Mouse (Mus musculus): ENCODE measurements around the gene 6030452D12Rik. TPM values are rescaled to one million over a fixed set of nuclear protein-coding genes. Genes with fewer than 3 reads are reported as not detected.

The 6030452D12Rik gene
- not detected for total RNA-seq (2021)
- long read RNA-seq, experiment 1: 0 reads
- long read RNA-seq, experiment 2: 0 reads

- no peak for DNase-seq
Observed at GRCm38 (mm10) chr8:106500018-106500685, at the start of gene 6030452D12Rik. Gene 6030452D12Rik (plus strand): TSS chr8:106500522.

- DNase-seq: no peak
Observed at GRCm38 (mm10) chr8:106451301-106452085, 48.8 kb upstream of the 6030452D12Rik start.

GRCm38 (mm10) chr8:106452701-106453481 lies 47.4 kb upstream of the 6030452D12Rik start:
- no peak for DNase-seq

- DNase-seq: no peak
Observed at GRCm38 (mm10) chr8:106454036-106454435, 46.3 kb upstream of the 6030452D12Rik start.

GRCm38 (mm10) chr8:106462131-106462530 lies 38.2 kb upstream of the 6030452D12Rik start:
- DNase-seq: no peak

GRCm38 (mm10) chr8:106463795-106464194 lies 36.5 kb upstream of the 6030452D12Rik start:
- no peak for DNase-seq

GRCm38 (mm10) chr8:106469485-106469884 lies 30.8 kb upstream of the 6030452D12Rik start:
- DNase-seq: no peak

GRCm38 (mm10) chr8:106474001-106474400 lies 26.3 kb upstream of the 6030452D12Rik start:
- DNase-seq: no peak

- DNase-seq: peak; percentile 6
Observed at GRCm38 (mm10) chr8:106504241-106504640, 3.9 kb downstream of the 6030452D12Rik start.

- peak; percentile 1 for DNase-seq
Observed at GRCm38 (mm10) chr8:106505328-106505965, 5.1 kb downstream of the 6030452D12Rik start.

GRCm38 (mm10) chr8:106506106-106506505 lies 5.8 kb downstream of the 6030452D12Rik start:
- DNase-seq: peak; percentile 0

GRCm38 (mm10) chr8:106507761-106508331 lies 7.5 kb downstream of the 6030452D12Rik start:
- peak; percentile 28 for DNase-seq

- no peak for DNase-seq
Observed at GRCm38 (mm10) chr8:106508456-106508855, 8.1 kb downstream of the 6030452D12Rik start.

GRCm38 (mm10) chr8:106509079-106509780 lies 8.9 kb downstream of the 6030452D12Rik start:
- DNase-seq: no peak

GRCm38 (mm10) chr8:106510365-106510975 lies 10.1 kb downstream of the 6030452D12Rik start, which contains the start of gene Cdh3:
Gene Cdh3 (plus strand): TSS chr8:106510891.
- DNase-seq: no peak

- DNase-seq: peak; percentile 29
Observed at GRCm38 (mm10) chr8:106511065-106511501, 10.8 kb downstream of the 6030452D12Rik start.

- peak; percentile 40 for DNase-seq
Observed at GRCm38 (mm10) chr8:106511531-106512041, 11.3 kb downstream of the 6030452D12Rik start.

GRCm38 (mm10) chr8:106512475-106513150 lies 12.3 kb downstream of the 6030452D12Rik start:
- no peak for DNase-seq

- DNase-seq: no peak
Observed at GRCm38 (mm10) chr8:106515946-106516479, 15.7 kb downstream of the 6030452D12Rik start.

All from gastrocnemius, postnatal 10 days (tissue).